Mouse (Mus musculus) heart, postnatal 36 days (tissue): Measurements from ENCODE around the gene Pdzd2. TPM values are rescaled to one million over a fixed set of nuclear protein-coding genes. Genes with fewer than 3 reads are reported as not detected.
"Not testable (repeated sequence)": the region's sequence is repeated elsewhere in the genome, so short reads cannot be mapped to it uniquely, and the experiment has no call there.

ENCODE experiments used
- DNase-seq, 2 experiments: peaks; one replicate each; pipeline ENCODE4 v3.0.0; 2021 to 2022
- intact Hi-C: fragments of 180-260 bp; cut with DNase I; formaldehyde crosslinking; loops from one replicate; pipeline ENCODE4 v1.15.1; 2025
- total RNA-seq, 2 experiments: library from RNA; stranded (reverse); gene quantifications; 2 replicates each; pipeline ENCODE4 v1.2.3; 2021

Pdzd2 gene
- total RNA-seq, 2 experiments from 2014 or later: 86.3 to 104 TPM

GRCm38 (mm10) chr15:12368357-12368756 is 371.4 kb downstream of the Pdzd2 start:
- intact Hi-C loops: no loop called here
- DNase-seq: no peak

- peak; percentile 45 to 49 for DNase-seq
- intact Hi-C loops: no loop called here
Observed at GRCm38 (mm10) chr15:12367306-12368080, 372.2 kb downstream of the Pdzd2 start.

- intact Hi-C loops, DNase-seq: not testable (repeated sequence)
Observed at GRCm38 (mm10) chr15:12366580-12367305, 373.0 kb downstream of the Pdzd2 start.

GRCm38 (mm10) chr15:12366072-12366469 is 373.7 kb downstream of the Pdzd2 start:
- no peak for DNase-seq
- intact Hi-C loops: no loop called here

- intact Hi-C loops: no loop called here
- no peak for DNase-seq
Observed at GRCm38 (mm10) chr15:12365416-12366071, 374.2 kb downstream of the Pdzd2 start.

- no peak for DNase-seq
- intact Hi-C loops: no loop called here
Observed at GRCm38 (mm10) chr15:12364096-12364495, 375.6 kb downstream of the Pdzd2 start.

GRCm38 (mm10) chr15:12362701-12363040 is 377.1 kb downstream of the Pdzd2 start:
- no peak for DNase-seq
- intact Hi-C loops: no loop called here

- no peak for DNase-seq
- intact Hi-C loops: no loop called here
Observed at GRCm38 (mm10) chr15:12362001-12362700, 377.6 kb downstream of the Pdzd2 start.

GRCm38 (mm10) chr15:12360519-12361212 is 379.1 kb downstream of the Pdzd2 start:
- intact Hi-C loops: no loop called here
- DNase-seq: no peak

GRCm38 (mm10) chr15:12358384-12358783 is 381.3 kb downstream of the Pdzd2 start:
- no peak for DNase-seq
- intact Hi-C loops: no loop called here

GRCm38 (mm10) chr15:12357459-12357858 is 382.3 kb downstream of the Pdzd2 start:
- DNase-seq: no peak
- intact Hi-C loops: no loop called here

GRCm38 (mm10) chr15:12355907-12356306 is 383.8 kb downstream of the Pdzd2 start:
- no peak for DNase-seq
- intact Hi-C loops: no loop called here

GRCm38 (mm10) chr15:12355261-12355660 is 384.5 kb downstream of the Pdzd2 start:
- intact Hi-C loops: no loop called here
- DNase-seq: no peak

GRCm38 (mm10) chr15:12354281-12354810 is 385.4 kb downstream of the Pdzd2 start:
- DNase-seq: no peak
- intact Hi-C loops: no loop called here

GRCm38 (mm10) chr15:12351470-12351869 is 388.3 kb downstream of the Pdzd2 start:
- DNase-seq: no peak
- intact Hi-C loops: no loop called here

- DNase-seq: no peak
- intact Hi-C loops: no loop called here
Observed at GRCm38 (mm10) chr15:12349840-12350239, 389.9 kb downstream of the Pdzd2 start.

- intact Hi-C loops: no loop called here
- DNase-seq: no peak
Observed at GRCm38 (mm10) chr15:12348950-12349349, 390.8 kb downstream of the Pdzd2 start.

GRCm38 (mm10) chr15:12346916-12347315 is 392.8 kb downstream of the Pdzd2 start:
- intact Hi-C loops: no loop called here
- DNase-seq: no peak

- intact Hi-C loops: no loop called here
Observed at GRCm38 (mm10) chr15:12341401-12341758, 398.3 kb downstream of the Pdzd2 start.

More at GRCm38 (mm10) chr15:12341401-12341758, 398.3 kb downstream of the Pdzd2 start:
- DNase-seq: no peak
